Mouse (Mus musculus): ENCODE data around the gene Zfp334.

Zfp334 gene

DNA sequence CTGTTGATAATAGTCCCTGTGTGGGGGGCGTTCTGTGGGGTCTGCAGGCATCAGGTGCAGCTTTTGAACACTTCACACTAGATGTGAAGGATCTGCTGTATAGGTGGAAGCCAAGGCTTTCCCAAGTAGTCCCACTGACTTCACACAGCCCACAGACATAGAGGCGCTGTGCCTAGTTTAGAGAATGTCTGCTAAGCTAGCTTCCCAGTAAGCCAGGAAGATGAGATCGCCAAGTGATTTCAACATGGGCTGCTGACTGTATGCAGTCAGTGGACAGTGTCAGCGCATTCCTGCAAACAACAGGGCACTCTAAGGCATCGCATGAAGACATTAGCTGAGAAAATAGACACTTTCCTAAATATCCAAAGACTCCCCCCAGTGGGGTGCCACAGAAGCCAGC, 12.6 kb downstream of the Zfp334 start:
- DNase-seq (ENCODE audit: low spot score in 2 of 2): no peak

DNA sequence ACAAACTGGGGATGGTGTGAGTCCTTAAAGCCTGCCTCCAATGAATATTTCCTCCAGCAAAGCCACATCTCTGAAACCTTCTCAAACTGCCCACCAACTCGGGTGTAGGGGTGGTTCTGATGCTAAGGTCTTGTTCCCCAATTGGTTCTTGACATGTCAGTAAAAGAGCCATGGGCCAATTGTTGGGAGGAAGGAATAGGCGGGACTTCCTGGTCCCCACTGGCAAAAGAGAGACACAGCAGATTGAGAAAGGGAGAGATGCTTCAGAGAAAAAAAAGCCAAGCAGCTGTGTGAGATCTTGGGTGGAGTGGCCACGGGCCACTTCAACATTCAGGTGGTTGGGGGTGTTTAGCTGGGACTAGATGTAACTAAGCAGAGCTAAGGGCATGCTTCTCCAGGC, 17.0 kb downstream of the Zfp334 start:
- no peak for DNase-seq (ENCODE audit: low spot score in 2 of 2)

DNA sequence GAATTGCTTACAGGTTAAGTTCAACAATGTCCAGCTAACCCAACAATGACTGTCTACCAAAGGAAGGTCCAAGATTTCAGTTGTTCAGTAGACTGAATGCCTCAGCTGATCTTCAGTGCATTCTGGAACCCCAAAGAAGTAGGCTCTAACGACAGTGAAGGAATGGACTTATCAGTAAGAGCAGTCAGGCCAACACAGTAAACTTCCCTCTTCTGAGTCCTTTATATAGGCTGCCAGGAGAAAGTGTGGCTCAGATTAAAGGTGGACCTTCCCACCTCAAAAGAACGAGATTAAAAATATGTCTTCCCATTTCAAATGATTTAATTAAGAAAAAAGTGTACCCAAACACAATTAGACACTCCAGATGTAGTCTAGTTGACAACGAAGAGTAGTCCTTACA, 17.7 kb downstream of the Zfp334 start:
- DNase-seq (ENCODE audit: low spot score in 2 of 2): no peak

DNA sequence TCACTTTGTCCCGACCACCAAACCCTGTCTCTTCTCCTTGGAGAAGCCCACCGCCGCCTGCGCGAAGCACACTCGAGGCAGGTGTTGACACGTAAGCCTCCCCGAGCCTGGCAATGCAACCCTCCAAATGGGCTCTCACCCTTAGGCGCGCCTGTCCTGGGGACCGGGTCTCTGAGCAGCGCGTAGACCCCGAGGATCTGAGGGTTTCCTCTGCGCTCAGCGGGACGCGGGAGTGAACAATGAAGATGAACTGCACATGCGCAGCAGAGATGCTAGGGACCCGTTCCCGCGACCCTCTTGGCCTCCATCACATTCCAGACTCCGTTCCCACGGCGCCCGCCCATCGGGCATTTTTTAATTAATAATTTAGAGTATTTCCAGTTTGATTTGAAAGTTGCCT, 19.6 kb downstream of the Zfp334 start, which contains the start of gene Zfp663:
Zfp663 (minus strand) TSS at position 234 of the 400 bp plus-strand sequence.
- DNase-seq (ENCODE audit: low spot score in 2 of 2): no peak

DNA sequence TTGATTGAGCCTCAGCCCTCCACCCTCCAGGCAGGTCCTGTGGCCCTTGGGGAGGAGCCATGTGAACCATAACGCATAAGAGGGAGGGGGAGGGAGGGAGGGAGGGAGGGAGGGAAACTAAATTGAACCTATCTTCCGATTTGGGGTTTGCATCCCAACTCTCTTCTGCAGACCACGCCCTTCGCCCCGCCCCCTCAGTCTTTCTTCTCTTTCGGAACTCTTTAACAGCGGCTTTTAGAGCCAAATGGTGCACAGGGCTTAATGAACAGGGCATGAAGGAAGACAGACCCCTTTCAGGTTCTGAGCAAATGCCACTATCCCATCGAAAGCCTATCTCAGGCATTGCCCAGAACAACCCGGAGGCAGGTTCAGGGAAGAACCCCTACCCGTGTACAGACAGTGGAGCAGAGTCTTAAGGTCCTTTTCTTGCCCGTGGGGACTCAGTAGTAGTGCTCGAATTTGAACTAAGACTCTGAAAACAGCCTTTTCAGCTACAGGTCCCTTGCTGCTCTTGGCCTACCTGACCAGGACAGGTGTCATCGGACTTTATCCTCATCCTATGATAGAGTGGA, 20.1 kb downstream of the Zfp334 start:
- peak in 1 of 2 experiments; percentile 21 for DNase-seq (ENCODE audit: low spot score in 2 of 2)

DNA sequence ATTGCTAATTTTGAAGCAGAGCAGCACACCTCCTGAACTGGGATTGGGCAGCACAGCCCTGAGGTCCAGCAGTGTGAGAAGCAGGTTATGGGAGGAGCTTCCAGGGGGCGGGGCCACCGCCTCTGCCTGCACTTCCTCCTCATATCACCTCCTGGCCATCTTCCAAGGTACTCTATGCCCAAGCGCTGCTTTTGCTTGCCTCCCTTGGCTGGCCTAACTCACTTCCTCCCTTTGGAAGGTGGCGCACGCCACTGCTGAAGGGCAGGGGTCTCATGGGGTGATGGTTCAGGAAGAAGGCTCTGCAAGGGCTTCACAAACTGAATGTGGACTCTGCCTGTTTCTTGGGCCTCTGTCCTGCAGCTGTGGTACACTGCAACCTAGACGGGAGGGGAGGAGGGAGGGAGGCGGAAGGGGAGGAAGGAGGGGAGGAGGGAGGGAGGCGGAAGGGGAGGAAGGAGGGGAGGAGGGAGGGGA, 21.0 kb downstream of the Zfp334 start:
- DNase-seq (ENCODE audit: low spot score in 2 of 2): peak; percentile 66 to 71

DNA sequence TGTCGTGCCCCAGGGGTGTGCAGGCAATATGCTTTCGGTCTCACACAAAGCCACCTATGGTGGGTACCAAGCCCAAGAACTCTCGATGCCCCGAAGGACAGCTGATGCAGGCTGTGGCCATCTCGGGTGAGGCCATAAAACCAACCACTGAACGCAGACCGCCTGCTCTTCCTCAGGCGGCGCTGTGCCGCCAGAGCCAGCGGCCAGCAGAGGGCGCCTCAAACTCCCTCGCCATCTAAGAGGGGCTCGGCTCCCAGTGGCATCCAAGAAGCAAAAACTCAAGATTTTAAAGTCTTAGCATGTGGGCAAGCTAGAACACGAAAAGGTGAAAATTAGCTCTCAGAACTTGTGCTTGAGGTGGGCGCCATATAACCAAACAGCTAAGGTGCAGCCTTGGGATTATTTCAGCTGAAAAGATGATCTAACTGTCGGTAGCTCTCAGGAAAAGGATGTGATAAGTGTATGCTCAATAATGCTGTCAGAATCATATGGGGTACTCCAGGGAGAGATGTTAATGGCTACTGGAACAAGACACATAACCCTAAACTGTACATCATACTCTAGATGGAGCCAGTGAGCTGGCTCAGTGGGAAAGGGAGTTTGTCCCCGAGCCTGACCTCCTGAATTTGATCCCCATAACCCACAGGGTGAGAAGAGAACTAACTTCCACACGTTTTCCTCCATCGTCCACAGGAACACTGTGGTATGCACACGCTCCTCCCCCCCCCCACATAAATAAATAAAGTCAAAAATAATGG, 23.5 kb downstream of the Zfp334 start:
- DNase-seq (ENCODE audit: low spot score in 2 of 2): peak in 1 of 2 experiments; percentile 42

DNA sequence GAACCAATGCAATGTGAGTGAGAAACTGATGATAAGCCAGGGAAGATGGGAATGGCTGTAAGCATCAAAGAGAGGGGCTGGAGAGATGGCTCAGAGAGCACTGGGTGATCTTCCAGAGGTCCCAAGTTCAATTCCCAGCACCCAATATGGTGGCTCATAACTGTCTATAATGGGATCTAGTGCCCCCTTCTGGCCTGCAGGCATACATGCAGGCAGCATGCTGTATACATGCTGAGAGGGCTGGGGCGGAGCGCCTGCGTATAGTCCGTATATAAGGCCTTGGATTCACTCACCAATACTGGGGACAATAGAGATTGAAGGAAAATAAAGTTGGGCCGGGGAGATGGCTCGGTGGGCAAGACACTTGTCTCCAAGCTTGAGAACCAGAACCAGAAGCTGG, 24.8 kb downstream of the Zfp334 start:
- no peak for DNase-seq (ENCODE audit: low spot score in 2 of 2)

DNA sequence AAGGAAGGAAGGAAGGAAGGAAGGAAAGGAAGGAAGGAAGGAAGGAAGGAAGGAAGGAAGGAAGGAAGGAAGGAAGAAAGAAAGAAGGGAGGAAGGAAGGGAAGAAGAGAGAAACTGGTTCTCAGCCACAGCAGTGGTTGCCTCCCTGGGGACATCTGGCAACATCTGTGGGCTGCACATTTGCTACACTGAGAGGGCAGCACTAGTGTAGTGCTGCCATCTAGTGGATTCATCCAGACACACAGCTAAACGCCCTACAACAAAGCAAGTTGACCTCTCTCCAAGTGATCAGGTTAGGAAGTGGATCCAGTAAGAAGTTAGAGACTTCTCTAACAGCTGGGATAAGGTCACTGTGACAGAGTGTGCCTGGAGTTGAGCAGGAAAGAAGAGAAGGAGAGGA, 27.2 kb downstream of the Zfp334 start:
- DNase-seq (ENCODE audit: low spot score in 2 of 2): no peak

DNA sequence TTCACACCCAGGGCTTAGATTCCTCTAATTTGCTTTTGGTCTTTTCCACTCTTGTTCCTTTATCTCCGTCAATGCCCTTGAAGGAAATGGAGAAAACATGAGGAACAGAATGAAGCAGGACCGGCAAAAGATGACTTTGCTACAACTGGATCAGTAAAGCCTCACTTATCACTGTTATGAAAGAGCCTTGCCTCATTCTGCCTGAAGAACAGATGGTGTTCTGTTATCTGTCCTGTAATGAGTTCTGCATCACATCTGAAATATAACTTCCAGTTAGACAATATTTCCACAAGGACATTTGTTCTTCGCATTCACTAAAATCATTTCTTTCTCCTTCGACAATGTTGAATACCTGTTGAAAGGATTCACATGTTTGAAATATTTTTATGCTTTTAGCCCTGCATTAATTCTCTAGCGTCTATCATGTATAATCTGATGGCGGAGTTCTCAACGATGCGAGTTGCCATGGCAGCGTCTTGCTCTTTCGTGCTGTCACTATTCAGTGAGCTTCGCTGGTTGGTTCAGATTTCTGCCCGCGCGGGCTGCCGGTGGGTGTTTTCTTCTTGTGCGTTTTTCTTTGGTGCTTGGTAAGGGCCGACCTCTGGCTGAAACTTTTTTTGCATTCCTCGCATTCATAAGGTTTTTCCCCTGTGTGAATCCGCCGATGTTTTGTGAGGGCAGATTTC, 36.1 kb downstream of the Zfp334 start:
- DNase-seq (ENCODE audit: low spot score in 2 of 2): no peak

DNA sequence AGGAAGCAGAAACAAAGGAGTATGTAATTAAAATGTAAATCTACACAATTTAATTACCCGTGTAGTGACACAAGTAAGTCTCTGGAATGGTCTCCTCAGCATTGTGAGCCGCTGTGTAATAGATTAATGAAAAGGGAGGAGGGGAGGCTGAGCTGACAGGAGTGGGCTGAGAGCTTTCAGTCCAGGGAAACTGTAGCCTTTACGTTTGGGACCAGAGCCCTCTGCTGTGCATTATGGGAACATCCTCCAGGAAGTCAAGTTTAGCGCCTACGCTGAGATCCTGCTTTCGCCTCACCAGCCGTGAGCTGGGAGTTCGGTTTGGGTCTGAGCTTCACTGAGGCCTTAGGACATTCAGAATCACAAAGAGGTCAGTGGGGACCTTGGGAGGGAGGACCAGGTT, 38.6 kb downstream of the Zfp334 start:
- DNase-seq (ENCODE audit: low spot score in 2 of 2): no peak

DNA sequence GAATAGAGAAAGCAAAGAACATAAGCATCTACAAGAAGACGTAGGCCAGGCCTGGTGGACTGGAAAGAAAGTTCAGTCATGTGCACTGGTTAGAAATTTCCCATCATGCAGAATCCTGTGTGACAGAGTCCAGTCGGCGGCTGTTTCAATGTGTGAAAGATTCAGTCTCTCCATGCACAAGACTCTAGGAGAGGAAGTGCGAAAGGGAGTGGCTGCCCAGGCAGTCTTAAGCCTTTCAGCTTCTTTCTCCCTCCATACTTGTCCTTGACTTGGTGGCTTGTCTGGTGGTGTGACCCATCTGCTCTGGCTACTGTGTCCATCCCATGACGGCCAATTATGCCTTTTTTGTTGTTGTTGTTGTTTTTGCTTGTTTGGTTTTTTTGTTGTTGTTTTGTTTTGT, 41.9 kb downstream of the Zfp334 start:
- no peak for DNase-seq (ENCODE audit: low spot score in 2 of 2)

DNA sequence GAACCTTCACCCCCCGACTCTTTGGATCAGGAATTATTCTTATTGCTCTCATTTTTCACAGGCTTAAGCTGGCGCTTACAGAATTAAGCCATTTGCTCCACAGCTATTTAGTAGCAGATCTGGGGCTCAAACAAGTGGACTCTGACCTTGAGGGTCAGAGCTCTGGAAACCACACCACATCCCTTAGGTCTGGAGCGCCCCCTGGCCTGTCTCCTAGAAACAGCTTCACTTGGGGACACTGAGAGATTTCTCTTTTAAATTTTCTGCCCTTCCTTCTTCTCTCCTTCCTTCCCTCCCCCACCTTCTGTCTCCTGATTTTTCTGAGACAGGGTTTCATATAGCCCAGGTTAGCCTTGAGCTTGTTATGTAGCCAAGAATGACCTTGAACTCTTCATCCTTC, 50.9 kb downstream of the Zfp334 start:
- DNase-seq (ENCODE audit: low spot score in 2 of 2): no peak

DNA sequence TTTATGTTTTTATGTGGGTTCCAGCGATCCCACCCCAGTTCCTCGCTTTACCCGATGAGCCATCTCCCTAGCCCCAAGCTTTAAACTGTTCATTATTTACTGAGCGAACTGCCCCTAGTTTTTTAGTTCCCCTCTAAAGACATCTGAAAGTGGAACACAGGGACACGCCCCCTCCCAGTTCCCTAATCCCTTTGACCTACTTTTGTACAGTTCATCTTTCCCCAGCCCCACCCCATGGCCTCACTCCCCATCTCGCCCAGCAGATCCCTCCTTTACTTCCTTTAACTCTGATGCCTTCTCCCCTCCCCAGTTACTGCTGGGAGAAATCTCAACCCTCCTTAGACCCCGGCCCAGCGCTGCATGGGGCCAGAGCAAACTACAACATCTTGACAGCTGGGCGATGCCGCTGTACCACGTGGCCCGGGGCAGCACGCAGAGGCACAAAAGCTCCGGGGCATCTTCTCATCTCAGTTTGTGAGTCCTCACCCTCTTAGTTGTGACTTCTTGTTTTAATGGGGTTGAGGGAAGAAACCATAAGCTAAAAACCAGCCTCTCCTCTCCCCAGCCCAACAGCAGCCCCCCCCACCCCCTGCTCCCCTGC, 55.3 kb downstream of the Zfp334 start:
- DNase-seq (ENCODE audit: low spot score in 2 of 2): peak in 1 of 2 experiments; percentile 3

DNA sequence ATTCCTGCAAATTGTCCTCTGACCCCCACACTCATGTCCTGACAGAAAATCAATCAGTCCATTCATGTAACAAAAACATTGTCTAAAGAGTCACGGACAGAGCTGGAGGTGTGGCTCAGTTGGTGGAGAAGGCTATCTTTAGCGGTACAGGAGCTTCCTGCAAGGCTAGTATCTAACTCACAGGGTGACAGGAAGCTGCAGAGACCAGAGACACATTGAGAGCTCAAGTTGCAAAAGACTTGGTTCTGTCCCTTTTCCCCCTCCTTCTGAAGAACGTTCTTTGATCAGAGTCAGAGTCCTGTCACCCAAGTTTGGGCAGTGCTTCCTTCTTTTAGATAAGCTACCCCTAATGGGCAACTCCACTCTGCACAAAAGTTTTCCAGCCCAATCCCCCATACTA, 58.4 kb downstream of the Zfp334 start:
- no peak for DNase-seq (ENCODE audit: low spot score in 2 of 2)

DNA sequence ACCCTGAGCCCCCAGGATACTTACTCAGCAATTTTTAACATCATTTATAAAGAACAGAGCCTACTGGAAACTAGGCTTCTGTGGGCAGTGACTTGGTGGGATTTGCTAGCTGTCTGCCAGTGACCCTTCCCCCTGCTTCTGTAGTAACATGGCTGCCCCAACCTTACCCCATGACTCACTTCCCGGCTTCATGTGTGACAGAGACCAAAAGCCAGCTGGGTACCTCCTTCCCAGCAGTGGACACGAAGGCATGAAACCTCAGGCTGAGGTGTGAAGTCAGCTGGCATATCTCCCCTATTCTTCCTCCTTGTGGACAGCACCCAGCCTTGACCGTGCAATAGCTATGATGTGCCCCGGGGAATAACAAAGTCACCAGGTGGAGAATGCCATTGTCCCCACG, 59.3 kb downstream of the Zfp334 start:
- no peak for DNase-seq (ENCODE audit: low spot score in 2 of 2)

DNA sequence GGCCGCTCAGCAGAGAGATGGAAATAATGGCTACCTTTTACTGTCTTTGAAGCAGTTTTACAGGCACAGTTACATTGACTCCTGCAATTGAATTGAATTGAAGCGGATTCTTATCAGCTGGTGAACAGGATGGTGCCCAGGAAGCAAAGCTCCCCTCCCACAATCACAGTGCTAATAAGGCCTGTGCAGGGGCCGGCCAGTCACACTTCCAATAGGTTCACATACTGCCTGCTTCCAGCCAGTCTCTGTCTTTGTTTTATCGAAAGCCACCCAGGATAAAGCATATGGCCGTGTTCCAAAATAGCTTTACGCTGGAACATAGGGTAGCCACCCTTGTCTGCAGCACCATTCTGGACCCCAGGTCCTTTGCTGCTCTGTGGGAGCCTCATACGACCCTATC, 60.7 kb downstream of the Zfp334 start:
- DNase-seq (ENCODE audit: low spot score in 2 of 2): no peak

DNA sequence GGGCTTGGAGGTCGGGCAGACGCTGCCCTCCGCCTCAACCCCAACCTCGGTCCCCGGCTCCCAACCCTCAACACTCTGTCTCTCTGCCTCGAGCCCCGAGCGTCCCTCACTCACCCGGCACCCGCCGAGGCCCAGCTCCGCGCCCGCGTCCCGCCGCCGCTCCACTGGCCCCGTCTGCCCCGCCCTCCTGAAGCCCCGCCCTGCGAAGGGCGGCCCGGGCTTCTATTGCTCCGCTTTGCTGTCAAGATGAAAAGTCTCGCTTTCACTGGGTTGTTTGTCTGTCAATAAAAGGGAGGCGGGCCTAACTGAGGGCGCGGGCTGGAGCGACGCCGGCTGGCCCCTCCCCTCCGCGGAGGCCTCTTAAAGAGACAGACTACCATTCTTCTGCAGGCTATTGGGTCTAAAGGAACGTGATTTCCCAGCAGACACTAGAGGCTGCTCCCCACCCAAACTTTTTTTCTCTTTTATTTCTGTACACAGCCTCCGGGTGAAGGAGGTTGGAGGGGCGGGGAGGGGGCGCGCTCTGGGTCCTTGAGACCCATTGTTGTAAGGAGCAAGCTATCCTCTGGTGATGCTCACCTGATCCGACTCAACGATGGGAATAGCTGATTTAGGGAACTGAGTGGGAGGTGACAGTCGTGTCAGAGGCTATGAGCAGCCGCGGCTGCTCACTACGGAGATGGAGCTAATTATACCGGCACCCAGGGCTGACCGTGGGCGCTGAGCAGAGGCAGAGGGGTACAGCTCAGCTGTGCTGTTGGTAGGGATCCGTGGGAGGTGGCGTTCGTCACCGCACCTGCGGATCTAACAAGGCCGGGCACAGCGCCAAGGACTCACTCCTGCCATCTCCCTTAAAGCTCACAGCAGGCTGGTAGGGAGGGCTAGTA, 61.5 kb downstream of the Zfp334 start, which contains the start of gene Elmo2:
Elmo2 (minus strand) TSS at position 176 of the 887 bp plus-strand sequence.
- DNase-seq (ENCODE audit: low spot score in 2 of 2): peak; percentile 96

DNA sequence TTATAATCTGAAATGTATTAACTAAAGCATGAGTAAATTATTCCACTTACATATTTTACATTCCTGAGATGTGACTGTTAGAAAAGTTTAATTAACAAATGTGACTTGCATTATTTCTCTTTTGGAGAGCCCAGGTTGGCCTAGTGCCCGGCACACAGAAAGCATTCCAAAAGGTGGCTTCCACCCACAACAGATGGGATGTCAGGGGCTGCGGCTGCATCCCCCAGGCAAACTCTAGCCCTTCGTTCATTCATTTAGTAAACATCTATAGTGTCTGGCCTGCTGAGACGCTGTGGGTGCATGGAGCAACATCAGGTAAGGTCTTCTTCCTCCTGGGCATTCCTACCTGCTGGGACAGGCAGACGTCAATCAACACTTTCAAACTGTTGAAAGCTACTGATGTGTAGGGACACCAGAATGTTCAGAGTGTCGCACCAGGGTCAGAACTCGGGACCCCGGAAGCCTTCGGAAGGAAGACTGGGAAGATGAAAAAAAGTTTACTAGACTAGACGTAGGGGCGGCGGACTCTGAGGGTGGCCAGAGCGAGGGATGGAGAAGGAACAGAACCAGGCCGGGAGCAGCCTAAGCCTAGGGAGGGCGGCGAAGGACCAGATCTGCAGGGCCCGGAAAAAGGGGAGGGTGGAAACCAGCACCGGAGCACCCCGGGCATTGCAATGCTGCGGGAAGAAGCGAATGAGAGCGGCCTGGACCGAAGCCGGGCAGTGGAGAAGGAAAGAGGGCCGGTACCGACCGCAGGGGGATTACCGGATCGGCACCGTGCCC, 62.3 kb downstream of the Zfp334 start:
- no peak for DNase-seq (ENCODE audit: low spot score in 2 of 2)

Measured in urinary bladder, adult 18-20 months (tissue).